Mouse (Mus musculus) adrenal gland, postnatal 14 days (tissue): ENCODE results near the gene BC025920. TPM values are rescaled to one million over a fixed set of nuclear protein-coding genes. Genes with fewer than 3 reads are reported as not detected.

Experiments
- DNase-seq: peaks from one replicate; pipeline ENCODE4 v3.0.0; 2021; ENCODE audit warnings: mixed read lengths
- total RNA-seq: library from RNA; stranded (reverse); gene quantifications from 2 replicates; pipeline ENCODE4 v1.2.3, GENCODE M21; 2021

BC025920 gene
- total RNA-seq, 1 experiment from 2014 or later = 2.0 TPM

- DNase-seq = no peak
Measured at GRCm38 (mm10) chr10:81642648-81643448, 36.8 kb downstream of the BC025920 start.

- DNase-seq = peak; percentile 98
Measured at GRCm38 (mm10) chr10:81643449-81644055, 37.5 kb downstream of the BC025920 start.

GRCm38 (mm10) chr10:81644162-81644561, 38.1 kb downstream of the BC025920 start:
- no peak for DNase-seq

GRCm38 (mm10) chr10:81644716-81645115, 38.6 kb downstream of the BC025920 start:
- no peak for DNase-seq

- no peak for DNase-seq
Measured at GRCm38 (mm10) chr10:81645391-81645790, 39.3 kb downstream of the BC025920 start.

GRCm38 (mm10) chr10:81646015-81646555, 40.0 kb downstream of the BC025920 start:
- peak; percentile 65 for DNase-seq

- peak; percentile 90 for DNase-seq
Measured at GRCm38 (mm10) chr10:81648803-81649775, 43.0 kb downstream of the BC025920 start, which contains the start of gene Gm10778. Gm10778 (plus strand) TSS chr10:81649059.

GRCm38 (mm10) chr10:81655178-81655577, 49.1 kb downstream of the BC025920 start:
- no peak for DNase-seq

- DNase-seq = no peak
Measured at GRCm38 (mm10) chr10:81656174-81656573, 50.1 kb downstream of the BC025920 start.

Other genes with a start within 250 kb of the BC025920 start
- gene Mfsd12, start 248.8 kb upstream of the BC025920 start, total RNA-seq = 15.2 and 16.3 TPM in 2 replicates
- 2.0 and 2.1 TPM in 2 replicates for gene 4930404N11Rik, start 240.5 kb upstream of the BC025920 start, total RNA-seq
- gene Fzr1, start 227.8 kb upstream of the BC025920 start, total RNA-seq = 40.5 and 43.3 TPM in 2 replicates
- gene Dohh, start 221.8 kb upstream of the BC025920 start, total RNA-seq = 52.6 and 55.6 TPM in 2 replicates
- 0.48 and 1.6 TPM in 2 replicates for gene Gm48551, start 221.8 kb upstream of the BC025920 start, total RNA-seq
- gene Gm48552, start 217.3 kb upstream of the BC025920 start, total RNA-seq = 0.64 and 2.1 TPM in 2 replicates
- gene Smim24, start 213.2 kb upstream of the BC025920 start, total RNA-seq = 0.94 and 1.9 TPM in 2 replicates
- gene Nfic, start 150.6 kb upstream of the BC025920 start, total RNA-seq = 90.1 and 104 TPM in 2 replicates
- 0.48 and 0.98 TPM in 2 replicates for gene Celf5, start 123.6 kb upstream of the BC025920 start, total RNA-seq
- gene Ncln, start 109.9 kb upstream of the BC025920 start, total RNA-seq = 102 and 107 TPM in 2 replicates
- 2.3 and 7.4 TPM in 2 replicates for gene S1pr4, start 106.1 kb upstream of the BC025920 start, total RNA-seq
- 0.85 and 1.9 TPM in 2 replicates for gene Gna15, start 82.0 kb upstream of the BC025920 start, total RNA-seq
- 65.0 and 67.2 TPM in 2 replicates for gene Gna11, start 61.1 kb upstream of the BC025920 start, total RNA-seq
- gene Aes, start 46.8 kb upstream of the BC025920 start, total RNA-seq = 646 and 698 TPM in 2 replicates
- 17.8 and 18.1 TPM in 2 replicates for gene Tle2, start 31.7 kb upstream of the BC025920 start, total RNA-seq
- 10.1 and 15.3 TPM in 2 replicates for gene Tle6, start 5.2 kb upstream of the BC025920 start, total RNA-seq
- gene Sirt6, start 21.5 kb downstream of the BC025920 start, total RNA-seq = 22.2 and 24.3 TPM in 2 replicates
- gene Ankrd24, start 22.3 kb downstream of the BC025920 start, total RNA-seq = 18.1 and 22.5 TPM in 2 replicates
- 2.1 and 3.3 TPM in 2 replicates for gene Gm10778, start 42.8 kb downstream of the BC025920 start, total RNA-seq
- gene Zfp433, start 98.6 kb downstream of the BC025920 start, total RNA-seq = 6.0 and 8.7 TPM in 2 replicates
- gene Gm3055, start 164.9 kb downstream of the BC025920 start, total RNA-seq = 2.1 and 3.6 TPM in 2 replicates
- 1.8 and 2.1 TPM in 2 replicates for gene Gm4767, start 205.9 kb downstream of the BC025920 start, total RNA-seq